9 mouse cellular contexts compared by ENCODE assay signal in genomic region chr4:43399391-43400131, GRCm38 (mm10). TPM values are rescaled to one million over a fixed set of nuclear protein-coding genes. Genes with fewer than 3 reads are reported as not detected.
DNase-seq lines count a peak whose midpoint lies in the region; ATAC-seq and TF ChIP-seq lines count a peak whose summit lies in the region.
"Had no signal": no experiment of that assay in that cellular context is flagged by ENCODE, and none has a peak within 500 bp of the region (broad histone marks: within the 10 kb centered on the region; RNA-seq: fewer than 3 reads in every experiment).

No protein-coding gene starts in this region.

- ATAC-seq in liver, embryonic 15.5 days (ENCODE audit: insufficient read depth), result no peak
- ATAC-seq in liver, embryonic 11.5 days (replicated peaks; ENCODE audit: low FRiP score), result no peak

- no peak for DNase-seq in liver, embryonic 11.5 days (ENCODE audit: low spot score)
- DNase-seq in heart, embryonic 10.5 days (ENCODE audit: low spot score), result no peak
- peak; percentile 23 for DNase-seq in kidney, postnatal 10 days
- DNase-seq in right cerebral cortex, postnatal 36 days (ENCODE audit: low spot score in 2 of 2), result no peak
- DNase-seq in right cerebral cortex, postnatal 4 days, result no peak
- DNase-seq in urinary bladder, postnatal 14 days (ENCODE audit: low spot score), result no peak

- 72% methylated on average over 31 of the region's 31 CpGs for WGBS in liver, embryonic 15.5 days (ENCODE audit: insufficient replicate concordance)
- WGBS in liver, embryonic 11.5 days, result 73% methylated on average over 31 of the region's 31 CpGs
- 60% methylated on average over 31 of the region's 31 CpGs for WGBS in heart, embryonic 10.5 days
- WGBS in olfactory bulb, adult 2 months, result 58% methylated on average over 31 of the region's 31 CpGs

- H3K27me3 ChIP-seq in liver, embryonic 15.5 days, result no peaks in the 10 kb centered on the region
- H3K27me3 ChIP-seq in liver, embryonic 11.5 days (replicated peaks; ENCODE audit: control insufficient read depth, insufficient read depth, low read length), result peaks cover 5% of the 10 kb centered on the region; the same call in 1 of the 2 replicates
- H3K27me3 ChIP-seq in heart, embryonic 10.5 days (ENCODE audit: insufficient read depth, poor library complexity, severe bottlenecking), result no peaks in the 10 kb centered on the region
- H3K27me3 ChIP-seq: Patski had no signal

- H3K4me1 ChIP-seq in liver, embryonic 15.5 days (replicated peaks), result no peaks in the 10 kb centered on the region
- peaks cover 8% of the 10 kb centered on the region; the same call in 1 of the 2 replicates for H3K4me1 ChIP-seq in liver, embryonic 11.5 days (replicated peaks; ENCODE audit: control insufficient read depth, insufficient read depth, low read length)
- H3K4me1 ChIP-seq in heart, embryonic 10.5 days, result peaks cover 62% of the 10 kb centered on the region
- peaks cover 35% of the 10 kb centered on the region for H3K4me1 ChIP-seq in olfactory bulb, adult 2 months (ENCODE audit: control insufficient read depth, insufficient read depth, low read length)

- H3K36me3 ChIP-seq in liver, embryonic 15.5 days (replicated peaks), result no peaks in the 10 kb centered on the region
- H3K36me3 ChIP-seq in liver, embryonic 11.5 days (ENCODE audit: control insufficient read depth, insufficient read depth, low read length), result no peaks in the 10 kb centered on the region
- no peaks in the 10 kb centered on the region for H3K36me3 ChIP-seq in heart, embryonic 10.5 days

- TF ChIP-seq CTCF in olfactory bulb, adult 2 months (IDR thresholded peaks at IDR 0.05; ENCODE audit: insufficient read depth, low read depth, low read length), result no peak

- no peak overlapping the region for H3K9ac ChIP-seq in liver, embryonic 15.5 days
- H3K9ac ChIP-seq in liver, embryonic 11.5 days (ENCODE audit: low read depth, low read length), result no peak overlapping the region

- no peak for TF ChIP-seq POLR2A in olfactory bulb, adult 2 months (IDR thresholded peaks at IDR 0.05; ENCODE audit: insufficient read depth, low read depth, low read length)

- H3K4me3 ChIP-seq in liver, embryonic 15.5 days (replicated peaks), result no peak overlapping the region
- H3K4me3 ChIP-seq in liver, embryonic 11.5 days (ENCODE audit: low read depth, low read length), result no peak overlapping the region
- H3K4me3 ChIP-seq in heart, embryonic 10.5 days, result peak overlapping the region; percentile 29; the same call in 1 of the 2 replicates
- H3K4me3 ChIP-seq in olfactory bulb, adult 2 months (ENCODE audit: insufficient read depth, low read depth, low read length), result peak overlapping the region; percentile 11; the same call in 1 of the 2 replicates

- peak overlapping the region; percentile 0; the same call in 1 of the 2 replicates for H3K4me2 ChIP-seq in liver, embryonic 15.5 days
- no peak overlapping the region; the same call in 1 of the 2 replicates for H3K4me2 ChIP-seq in liver, embryonic 11.5 days

- no peaks in the 10 kb centered on the region for H3K9me3 ChIP-seq in liver, embryonic 15.5 days (replicated peaks)
- no peaks in the 10 kb centered on the region for H3K9me3 ChIP-seq in liver, embryonic 11.5 days (ENCODE audit: control insufficient read depth, low read length)
- H3K9me3 ChIP-seq in heart, embryonic 10.5 days, result no peaks in the 10 kb centered on the region

- H3K27ac ChIP-seq in liver, embryonic 15.5 days (replicated peaks), result no peak overlapping the region
- H3K27ac ChIP-seq in liver, embryonic 11.5 days (ENCODE audit: low read depth, low read length), result no peak overlapping the region
- H3K27ac ChIP-seq in heart, embryonic 10.5 days, result peak overlapping the region; percentile 85
- H3K27ac ChIP-seq in olfactory bulb, adult 2 months (ENCODE audit: insufficient read depth, low read depth, low read length), result peak overlapping the region; percentile 69

RNA-seq across cellular contexts. Expression of gene Rusc2, which starts 17.8 kb away (rescaled TPM):
- 1.4 and 2.8 TPM in 2 replicates for polyA plus RNA-seq in liver, embryonic 15.5 days (2015; fragmentation: Nextera tagmentation; extraction: Ambion mirVana)
- polyA plus RNA-seq in liver, embryonic 11.5 days (2014; fragmentation: Nextera tagmentation; extraction: Ambion mirVana), result 1.4 and 2.0 TPM in 2 replicates
- polyA plus RNA-seq in heart, embryonic 10.5 days (2016; fragmentation: Nextera tagmentation; extraction: Ambion mirVana), result 9.9 and 11.2 TPM in 2 replicates
- polyA plus RNA-seq in olfactory bulb, adult 2 months (2012; ENCODE audit: insufficient read depth, insufficient read length, low replicate concordance, missing spikeins), result not detected in 2 replicates

RNA-seq across cellular contexts. Expression of gene Fam166b, which starts 29.4 kb away (rescaled TPM):
- not detected in 2 replicates for polyA plus RNA-seq in liver, embryonic 15.5 days (2015; fragmentation: Nextera tagmentation; extraction: Ambion mirVana)
- not detected in 2 replicates for polyA plus RNA-seq in liver, embryonic 11.5 days (2014; fragmentation: Nextera tagmentation; extraction: Ambion mirVana)
- not detected in 2 replicates for polyA plus RNA-seq in heart, embryonic 10.5 days (2016; fragmentation: Nextera tagmentation; extraction: Ambion mirVana)
- polyA plus RNA-seq in olfactory bulb, adult 2 months (2012; ENCODE audit: insufficient read depth, insufficient read length, low replicate concordance, missing spikeins), result not detected in 2 replicates

RNA-seq across cellular contexts. Expression of gene Tesk1, which starts 42.2 kb away (rescaled TPM):
- 1.0 and 1.2 TPM in 2 replicates for polyA plus RNA-seq in liver, embryonic 15.5 days (2015; fragmentation: Nextera tagmentation; extraction: Ambion mirVana)
- 4.3 TPM in 2 replicates for polyA plus RNA-seq in liver, embryonic 11.5 days (2014; fragmentation: Nextera tagmentation; extraction: Ambion mirVana)
- polyA plus RNA-seq in heart, embryonic 10.5 days (2016; fragmentation: Nextera tagmentation; extraction: Ambion mirVana), result 5.0 and 6.3 TPM in 2 replicates
- polyA plus RNA-seq in olfactory bulb, adult 2 months (2012; ENCODE audit: insufficient read depth, insufficient read length, low replicate concordance, missing spikeins), result not detected in 2 replicates

RNA-seq across cellular contexts. Expression of gene Cd72, which starts 54.9 kb away (rescaled TPM):
- polyA plus RNA-seq in liver, embryonic 15.5 days (2015; fragmentation: Nextera tagmentation; extraction: Ambion mirVana), result 0.94 and 1.4 TPM in 2 replicates
- polyA plus RNA-seq in liver, embryonic 11.5 days (2014; fragmentation: Nextera tagmentation; extraction: Ambion mirVana), result 1.2 and 1.3 TPM in 2 replicates
- polyA plus RNA-seq in heart, embryonic 10.5 days (2016; fragmentation: Nextera tagmentation; extraction: Ambion mirVana), result 0.70 and 1.4 TPM in 2 replicates
- not detected in 2 replicates for polyA plus RNA-seq in olfactory bulb, adult 2 months (2012; ENCODE audit: insufficient read depth, insufficient read length, low replicate concordance, missing spikeins)

Comparison
In these comparisons a context has a peak if more than half of its experiments do, and no peak if none do; other contexts are left out.
1. H3K27ac ChIP-seq: peak in heart, embryonic 10.5 days (single experiment) and olfactory bulb, adult 2 months (single experiment); none in liver, embryonic 15.5 days (single experiment) and liver, embryonic 11.5 days (single experiment).
2. H3K4me3 ChIP-seq: peak in heart, embryonic 10.5 days (single experiment) and olfactory bulb, adult 2 months (single experiment); none in liver, embryonic 15.5 days (single experiment) and liver, embryonic 11.5 days (single experiment).